Mouse (Mus musculus) central nervous system, embryonic 14 days (tissue): ENCODE data around the gene Zfp341. TPM values are rescaled to one million over a fixed set of nuclear protein-coding genes. Genes with fewer than 3 reads are reported as not detected.

Experiments
- polyA plus RNA-seq: library from polyadenylated mRNA; depleted of rRNA; stranded (reverse); fragments of >200 nt; gene quantifications from 2 replicates; pipeline ENCODE4 v1.2.3, GENCODE M21; 2012; rRNA removed

Zfp341 gene
- 13.8 and 14.3 TPM in 2 replicates for polyA plus RNA-seq

GRCm38 (mm10) chr2:154613118-154614115 is at the start of gene Zfp341, which contains the start of gene 4930519P11Rik:
Zfp341 (plus strand) TSS chr2:154613297.
4930519P11Rik (minus strand) TSS chr2:154613437.

GRCm38 (mm10) chr2:154569836-154570286 is 43.2 kb upstream of the Zfp341 start, which contains the start of gene E2f1:
E2f1 (minus strand) TSS chr2:154569892.

GRCm38 (mm10) chr2:154603638-154604153 is 9.4 kb upstream of the Zfp341 start, which contains the start of gene Pxmp4:
Pxmp4 (minus strand) TSS chr2:154603708.

GRCm38 (mm10) chr2:154651363-154651762 is 38.3 kb downstream of the Zfp341 start, which contains the start of gene Chmp4b:
Chmp4b (plus strand) TSS chr2:154651705.

Other genes with a start within 250 kb of the Zfp341 start
- gene Cdk5rap1, start 240.3 kb upstream of the Zfp341 start, polyA plus RNA-seq: 10.1 and 11.4 TPM in 2 replicates
- 9.7 and 11.4 TPM in 2 replicates for gene Snta1, start 205.2 kb upstream of the Zfp341 start, polyA plus RNA-seq
- gene Cbfa2t2, start 176.8 kb upstream of the Zfp341 start, polyA plus RNA-seq: 36.5 and 47.4 TPM in 2 replicates
- 0.68 and 0.70 TPM in 2 replicates for gene 1700003F12Rik, start 66.2 kb upstream of the Zfp341 start, polyA plus RNA-seq
- 0.07 and 0.10 TPM in 2 replicates for gene Actl10, start 61.5 kb upstream of the Zfp341 start, polyA plus RNA-seq
- 13.5 and 17.8 TPM in 2 replicates for gene Necab3, start 54.4 kb upstream of the Zfp341 start, polyA plus RNA-seq
- 21.2 and 22.4 TPM in 2 replicates for gene E2f1, start 43.4 kb upstream of the Zfp341 start, polyA plus RNA-seq
- 10.3 and 11.8 TPM in 2 replicates for gene Pxmp4, start 9.6 kb upstream of the Zfp341 start, polyA plus RNA-seq
- gene 4930519P11Rik, start 140 bp downstream of the Zfp341 start, polyA plus RNA-seq: 0.31 and 0.66 TPM in 2 replicates
- 208 and 217 TPM in 2 replicates for gene Chmp4b, start 38.4 kb downstream of the Zfp341 start, polyA plus RNA-seq
- gene Gm14214, start 156.7 kb downstream of the Zfp341 start, polyA plus RNA-seq: not detected in 2 replicates
- 304 and 334 TPM in 2 replicates for gene Raly, start 177.8 kb downstream of the Zfp341 start, polyA plus RNA-seq
- gene a, start 178.1 kb downstream of the Zfp341 start, polyA plus RNA-seq: 7.2 and 7.8 TPM in 2 replicates